Mouse (Mus musculus): Measurements from ENCODE around the gene Wdr53. TPM values are rescaled to one million over a fixed set of nuclear protein-coding genes. Genes with fewer than 3 reads are reported as not detected.
A peak's percentile ranks its signal among the peaks of the same experiment; 100 is the strongest.
"Not testable (repeated sequence)": the region's sequence is repeated elsewhere in the genome, so short reads cannot be mapped to it uniquely, and the experiment has no call there.

The Wdr53 gene
- polyA plus RNA-seq, 1 experiment from 2014 or later, result 13.6 TPM

DNA sequence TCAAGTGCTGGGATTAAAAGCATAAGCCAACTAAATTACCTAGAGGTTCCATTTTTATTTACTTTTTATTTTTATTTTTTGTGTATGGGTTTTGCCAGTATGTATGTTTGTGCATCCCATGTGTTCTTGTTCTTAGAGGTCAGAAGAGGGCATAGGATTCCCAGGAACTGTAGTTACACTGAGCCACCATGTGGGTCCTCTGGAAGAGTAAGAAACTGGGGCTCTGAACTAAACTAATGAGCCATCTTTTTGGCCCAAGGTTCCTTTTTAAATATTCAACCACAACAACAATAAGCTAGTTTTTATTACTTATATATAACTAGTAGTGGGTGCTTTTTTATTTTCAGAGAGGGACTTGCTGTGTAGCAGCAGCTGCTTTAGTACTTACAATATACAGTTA lies 35.6 kb downstream of the Wdr53 start:
- Histone ChIP-seq H3K4me1 (peaks cover 33% of the 10 kb centered on the region), H3K9ac (replicated peaks) (no peak overlapping the region), H3K36me3 (peaks cover 38% of the 10 kb centered on the region), H3K4me3 (replicated peaks) (no peak overlapping the region), H3K27ac (replicated peaks) (no peak overlapping the region), H3K9me3 (replicated peaks) (no peaks in the 10 kb centered on the region), H3K4me2 (no peak overlapping the region), H3K27me3 (replicated peaks) (no peaks in the 10 kb centered on the region)
- ATAC-seq (ENCODE audit: low FRiP score), result no peak

- Histone ChIP-seq H3K27ac (replicated peaks) (no peak overlapping the region), H3K4me3 (replicated peaks) (no peak overlapping the region), H3K27me3 (replicated peaks) (no peaks in the 10 kb centered on the region), H3K9ac (replicated peaks) (no peak overlapping the region), H3K4me1 (no peaks in the 10 kb centered on the region), H3K9me3 (replicated peaks) (0 out of 2 replicates have a peak, but pooled peaks cover 2% of the 10 kb centered on the region), H3K4me2 (no peak overlapping the region), H3K36me3 (peaks cover 45% of the 10 kb centered on the region)
- WGBS, result 93% methylated on average over 4 of the region's 4 CpGs
- no peak for ATAC-seq (ENCODE audit: low FRiP score)
Measured at GRCm38 (mm10) chr16:32291821-32292220, 44.8 kb downstream of the Wdr53 start.

DNA sequence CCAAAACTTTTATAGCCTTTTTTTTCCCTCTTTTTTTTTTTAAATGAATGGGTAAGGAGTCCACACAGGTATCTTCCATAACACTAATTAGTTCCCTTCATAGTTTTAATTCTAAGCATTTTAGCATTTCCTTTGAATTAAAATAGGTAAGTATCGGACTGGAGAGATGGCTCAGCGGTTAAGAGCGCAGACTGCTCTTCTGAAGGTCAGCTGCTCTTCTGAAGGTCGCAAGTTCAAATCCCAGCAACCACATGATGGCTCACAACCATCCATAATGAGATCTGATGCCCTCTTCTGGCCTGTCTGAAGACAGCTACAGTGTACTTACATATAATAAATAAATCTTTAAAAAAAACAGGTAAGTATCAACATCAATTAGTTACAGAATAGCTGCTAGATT lies 52.6 kb downstream of the Wdr53 start:
- H3K4me3 ChIP-seq (replicated peaks); H3K9me3 ChIP-seq (replicated peaks); H3K27ac ChIP-seq (replicated peaks); H3K9ac ChIP-seq (replicated peaks); ATAC-seq (ENCODE audit: low FRiP score); H3K4me1 ChIP-seq; H3K4me2 ChIP-seq; H3K27me3 ChIP-seq (replicated peaks): not testable (repeated sequence)
- peaks cover 45% of the 10 kb centered on the region for H3K36me3 ChIP-seq
- 97% methylated on average over 4 of the region's 4 CpGs for WGBS

GRCm38 (mm10) chr16:32303046-32303445 lies 56.0 kb downstream of the Wdr53 start:
- Histone ChIP-seq H3K4me1 (no peaks in the 10 kb centered on the region), H3K4me3 (replicated peaks) (no peak overlapping the region), H3K27ac (replicated peaks) (no peak overlapping the region), H3K27me3 (replicated peaks) (no peaks in the 10 kb centered on the region), H3K9me3 (replicated peaks) (no peaks in the 10 kb centered on the region), H3K36me3 (peaks cover 23% of the 10 kb centered on the region), H3K4me2 (no peak overlapping the region), H3K9ac (replicated peaks) (no peak overlapping the region)
- no peak for ATAC-seq (ENCODE audit: low FRiP score)
- WGBS, result 39% methylated on average over 1 of the region's 1 CpGs

- no peak overlapping the region for H3K27ac ChIP-seq (replicated peaks)
- no peaks in the 10 kb centered on the region for H3K9me3 ChIP-seq (replicated peaks)
- no peak overlapping the region for H3K4me2 ChIP-seq
- WGBS, result 98% methylated on average over 7 of the region's 7 CpGs
- H3K36me3 ChIP-seq, result peaks cover 15% of the 10 kb centered on the region
- H3K4me3 ChIP-seq (replicated peaks), result no peak overlapping the region
- no peaks in the 10 kb centered on the region for H3K4me1 ChIP-seq
- ATAC-seq (ENCODE audit: low FRiP score), result no peak
- H3K9ac ChIP-seq (replicated peaks), result no peak overlapping the region
- no peaks in the 10 kb centered on the region for H3K27me3 ChIP-seq (replicated peaks)
Measured at GRCm38 (mm10) chr16:32303886-32304285, 56.9 kb downstream of the Wdr53 start.

MicroRNA genes within 50 kb of the gene (microRNA counts, 519-probe panel; counts per million panel counts)
- 1,484 counts per million, percentile 15 among the panel's probes with 10 or more counts for microRNA mmu-miR-1946a

Small RNA genes within 50 kb of the gene (microRNA-seq; reads per million reads assigned to microRNA genes)
- gene Mir1946a, result not detected

Other genes starting within 250 kb of the Wdr53 start
- gene Senp5, start 243.9 kb upstream of the Wdr53 start, polyA plus RNA-seq (2015; fragmentation: Nextera tagmentation; extraction: Ambion mirVana), result 15.5 and 16.1 TPM in 2 replicates
- gene Pak2, start 167.9 kb upstream of the Wdr53 start, polyA plus RNA-seq (2015; fragmentation: Nextera tagmentation; extraction: Ambion mirVana), result 23.1 and 26.7 TPM in 2 replicates
- 93.0 and 95.2 TPM in 2 replicates for gene Pigx, start 147.5 kb upstream of the Wdr53 start, polyA plus RNA-seq (2015; fragmentation: Nextera tagmentation; extraction: Ambion mirVana)
- 48.0 and 50.4 TPM in 2 replicates for gene Cep19, start 147.4 kb upstream of the Wdr53 start, polyA plus RNA-seq (2015; fragmentation: Nextera tagmentation; extraction: Ambion mirVana)
- gene Nrros, start 81.6 kb upstream of the Wdr53 start, polyA plus RNA-seq (2015; fragmentation: Nextera tagmentation; extraction: Ambion mirVana), result 6.6 and 22.3 TPM in 2 replicates
- gene Bex6, start 67.4 kb upstream of the Wdr53 start, polyA plus RNA-seq (2015; fragmentation: Nextera tagmentation; extraction: Ambion mirVana), result 1.6 TPM in 1 of 2 replicates, not detected in the other
- 13.8 and 17.9 TPM in 2 replicates for gene Fbxo45, start 69 bp upstream of the Wdr53 start, polyA plus RNA-seq (2015; fragmentation: Nextera tagmentation; extraction: Ambion mirVana)
- gene Smco1, start 24.2 kb downstream of the Wdr53 start, polyA plus RNA-seq (2015; fragmentation: Nextera tagmentation; extraction: Ambion mirVana), result not detected in 2 replicates
- gene Rnf168, start 30.2 kb downstream of the Wdr53 start, polyA plus RNA-seq (2015; fragmentation: Nextera tagmentation; extraction: Ambion mirVana), result 25.5 and 28.9 TPM in 2 replicates
- gene Ubxn7, start 85.0 kb downstream of the Wdr53 start, polyA plus RNA-seq (2015; fragmentation: Nextera tagmentation; extraction: Ambion mirVana), result 20.8 and 24.7 TPM in 2 replicates
- gene Tm4sf19, start 153.3 kb downstream of the Wdr53 start, polyA plus RNA-seq (2015; fragmentation: Nextera tagmentation; extraction: Ambion mirVana), result not detected in 2 replicates
- gene Tctex1d2, start 172.5 kb downstream of the Wdr53 start, polyA plus RNA-seq (2015; fragmentation: Nextera tagmentation; extraction: Ambion mirVana), result 39.6 and 41.5 TPM in 2 replicates
- gene Pcyt1a, start 183.7 kb downstream of the Wdr53 start, polyA plus RNA-seq (2015; fragmentation: Nextera tagmentation; extraction: Ambion mirVana), result 44.2 and 46.0 TPM in 2 replicates
- 0.13 and 7.8 TPM in 2 replicates for gene Slc51a, start 240.7 kb downstream of the Wdr53 start, polyA plus RNA-seq (2015; fragmentation: Nextera tagmentation; extraction: Ambion mirVana)
- gene Zdhhc19, start 249.0 kb downstream of the Wdr53 start, polyA plus RNA-seq (2015; fragmentation: Nextera tagmentation; extraction: Ambion mirVana), result 0.20 TPM in 1 of 2 replicates, not detected in the other

Data from neural tube, embryonic 15.5 days (tissue).